Mouse (Mus musculus): ENCODE measurements around the gene Qdpr.

Qdpr gene

GRCm38 (mm10) chr5:45449831-45450716 is at the start of gene Qdpr:
Qdpr (minus strand) TSS chr5:45450236.
- peak; percentile 97 for DNase-seq (ENCODE audit: low spot score)

GRCm38 (mm10) chr5:45497564-45497963 is 47.5 kb upstream of the Qdpr start:
- no peak for DNase-seq (ENCODE audit: low spot score)

DNA sequence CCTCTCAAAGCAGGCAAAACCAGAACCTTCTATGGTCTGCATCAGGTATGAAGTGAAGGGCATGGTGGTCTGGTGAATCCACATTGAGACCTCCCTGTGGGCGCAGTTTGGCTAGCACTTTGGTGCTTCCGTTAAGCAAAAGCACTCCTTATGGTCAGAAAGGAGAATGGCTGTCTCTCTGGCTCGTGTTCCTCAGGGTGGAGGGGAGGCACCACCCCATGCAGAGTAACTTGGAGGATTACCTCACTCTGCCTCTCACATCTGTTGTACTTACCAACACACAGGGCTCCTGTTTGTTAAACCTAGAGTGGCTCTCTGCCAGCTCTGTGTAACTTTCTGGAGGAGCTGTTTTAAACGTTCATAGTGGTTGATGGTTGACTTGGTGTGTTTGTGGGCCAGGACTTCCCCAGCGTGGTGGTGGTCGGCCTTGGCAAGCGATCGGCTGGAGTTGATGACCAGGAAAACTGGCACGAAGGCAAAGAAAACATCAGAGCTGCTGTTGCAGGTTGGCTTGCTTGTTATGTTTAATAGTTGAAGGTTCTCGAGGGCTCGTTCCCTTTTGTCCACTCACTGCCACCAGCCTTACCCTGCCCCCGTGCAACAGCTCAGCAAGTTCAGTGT is 47.0 kb upstream of the Qdpr start:
- DNase-seq (ENCODE audit: low spot score): no peak

DNA sequence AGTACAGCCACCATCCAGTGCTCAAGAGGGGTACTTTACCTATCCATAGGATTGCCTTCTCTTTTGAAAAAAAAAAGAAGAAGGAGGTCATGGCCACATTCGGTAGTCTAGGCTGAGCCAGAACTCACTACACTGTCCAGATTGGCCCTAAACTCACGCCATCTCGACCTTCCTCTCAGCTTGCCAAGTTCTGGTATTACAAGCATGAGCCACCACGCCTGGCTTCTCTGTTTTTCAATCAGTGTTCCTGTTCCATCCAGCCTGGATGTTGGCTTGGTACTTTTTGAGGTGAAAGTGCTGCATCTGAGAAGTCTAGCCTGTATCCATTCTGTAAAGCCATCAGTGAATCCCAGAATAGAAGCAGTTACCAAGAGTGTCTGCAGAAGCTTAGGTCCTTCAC is 46.4 kb upstream of the Qdpr start:
- no peak for DNase-seq (ENCODE audit: low spot score)

- DNase-seq (ENCODE audit: low spot score): no peak
Observed at GRCm38 (mm10) chr5:45496042-45496441, 46.0 kb upstream of the Qdpr start.

DNA sequence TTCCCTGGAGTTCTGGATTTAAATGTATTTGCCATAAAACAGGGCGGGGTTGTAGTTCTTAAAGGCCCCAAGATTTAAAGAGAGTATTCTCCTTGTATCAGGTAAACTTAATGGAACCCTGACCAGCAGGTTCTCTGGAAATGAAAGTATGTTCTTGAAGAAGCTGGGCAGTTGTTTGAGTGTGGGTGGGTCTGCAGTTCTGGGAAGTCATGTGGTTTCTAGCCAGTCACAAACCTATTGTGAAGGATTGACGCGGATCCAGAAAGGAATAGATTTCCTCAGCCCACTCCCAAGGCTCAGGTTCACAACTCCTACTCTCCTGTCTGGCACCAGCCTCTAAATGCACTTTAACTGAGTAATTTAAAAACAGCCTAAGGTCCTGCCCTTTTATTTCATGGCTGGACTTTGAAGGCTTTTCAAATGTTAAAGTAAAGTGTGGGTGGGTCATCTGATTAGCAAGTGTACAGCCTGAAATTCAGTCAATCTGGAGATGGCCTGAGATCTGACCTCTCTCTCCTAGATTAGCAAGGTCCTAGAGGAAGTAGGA is 45.5 kb upstream of the Qdpr start:
- no peak for DNase-seq (ENCODE audit: low spot score)

DNA sequence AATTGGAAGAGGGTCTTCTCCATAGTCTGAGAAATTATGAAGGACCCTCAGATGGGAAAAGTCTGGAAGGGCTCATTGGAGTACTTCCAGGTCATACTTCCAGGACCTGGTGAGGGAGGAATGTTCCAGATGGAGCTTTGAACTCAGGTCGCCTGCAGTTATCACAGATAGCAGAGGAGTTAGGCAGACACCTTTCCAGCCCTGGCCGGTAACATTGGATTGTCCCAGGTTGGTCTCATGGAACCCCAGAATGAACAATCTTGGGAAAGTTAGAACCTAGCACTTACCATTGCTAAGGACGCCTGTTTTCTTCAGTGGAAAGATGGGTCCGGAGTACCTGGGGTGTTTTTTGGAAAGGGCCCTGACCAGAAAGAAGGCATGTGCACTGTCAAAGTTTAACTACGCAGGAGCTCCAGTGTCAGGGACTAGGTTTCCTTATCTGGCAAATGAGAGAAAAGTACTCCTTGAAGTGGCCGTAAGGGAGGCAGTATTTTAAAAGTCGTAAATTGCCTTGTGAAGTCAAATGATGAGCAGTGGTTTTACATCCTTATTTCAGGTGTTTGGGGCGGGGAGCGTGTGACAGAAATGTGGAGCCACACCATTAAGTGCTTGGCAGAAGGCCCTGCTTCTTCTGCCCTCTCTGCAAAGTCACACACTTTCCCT is 44.2 kb upstream of the Qdpr start:
- no peak for DNase-seq (ENCODE audit: low spot score)

DNA sequence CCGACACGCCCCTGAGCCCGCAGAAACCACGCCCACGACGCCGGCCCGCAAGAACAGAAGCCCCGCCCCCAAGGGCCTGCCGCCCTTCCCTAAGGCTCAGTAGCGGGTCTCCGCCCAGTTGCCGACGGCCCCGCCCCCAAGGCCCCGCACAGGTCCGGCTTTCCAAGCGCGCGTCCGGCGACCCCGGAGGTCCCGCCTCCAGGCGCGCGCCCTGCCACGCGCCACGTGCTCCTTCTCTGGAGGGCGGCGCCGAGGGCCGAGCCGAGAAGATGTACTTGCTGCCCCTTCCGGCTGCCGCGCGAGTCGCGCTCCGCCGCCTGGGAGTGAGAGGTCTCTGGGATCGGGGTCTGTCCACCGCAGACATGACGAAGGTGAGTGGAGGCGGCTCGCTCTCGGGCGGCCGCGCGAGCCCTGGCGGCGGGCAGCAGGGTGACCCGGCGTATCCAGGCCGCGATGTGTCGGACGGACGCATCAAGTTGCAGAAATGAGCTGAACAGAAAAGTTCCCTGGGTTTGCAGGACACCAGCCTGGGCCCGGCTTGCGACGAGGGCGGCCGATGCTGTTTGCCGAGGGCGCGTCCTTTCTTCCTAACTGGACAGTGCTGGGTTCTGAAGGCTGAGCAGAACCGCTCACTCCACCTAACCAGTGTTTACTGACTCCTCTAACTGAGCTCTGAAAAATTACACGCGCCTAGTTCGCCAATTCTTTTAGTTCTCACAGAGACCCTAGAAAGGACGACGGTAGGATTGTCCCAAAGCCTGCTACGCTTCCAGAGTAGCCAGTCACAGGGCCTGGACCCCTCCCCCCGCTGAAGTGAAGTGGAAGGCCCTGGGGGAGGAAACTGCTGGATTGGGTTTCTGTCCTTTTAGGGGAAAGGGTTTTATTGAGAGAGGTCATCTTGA is 43.4 kb upstream of the Qdpr start, which contains the start of gene Lap3:
Lap3 (plus strand) TSS at position 184 of the 902 bp plus-strand sequence.
- peak; percentile 100 for DNase-seq (ENCODE audit: low spot score)

- DNase-seq (ENCODE audit: low spot score): no peak
Observed at GRCm38 (mm10) chr5:45491776-45492175, 41.7 kb upstream of the Qdpr start.

GRCm38 (mm10) chr5:45483654-45484053 is 33.6 kb upstream of the Qdpr start:
- DNase-seq (ENCODE audit: low spot score): no peak

- no peak for DNase-seq (ENCODE audit: low spot score)
Observed at GRCm38 (mm10) chr5:45482607-45483006, 32.6 kb upstream of the Qdpr start.

DNA sequence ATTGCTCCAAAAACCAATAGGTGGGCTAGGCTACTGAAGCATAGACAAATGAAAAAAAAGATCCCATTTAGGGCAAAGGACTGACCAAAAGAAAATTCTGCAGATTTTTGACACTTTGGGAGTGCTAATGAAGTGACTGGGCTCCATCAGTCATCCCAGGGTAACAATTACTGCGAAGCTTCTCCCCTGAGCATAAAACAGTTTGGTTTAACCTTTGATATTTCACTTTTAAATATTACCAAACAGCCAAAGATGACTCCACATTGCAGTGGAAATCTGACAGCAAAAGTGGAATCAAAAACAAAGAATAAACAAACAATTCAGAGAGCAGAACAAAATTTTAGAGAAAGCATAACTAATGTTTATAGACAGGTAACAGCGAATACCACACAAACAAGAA is 31.1 kb upstream of the Qdpr start:
- no peak for DNase-seq (ENCODE audit: low spot score)

DNA sequence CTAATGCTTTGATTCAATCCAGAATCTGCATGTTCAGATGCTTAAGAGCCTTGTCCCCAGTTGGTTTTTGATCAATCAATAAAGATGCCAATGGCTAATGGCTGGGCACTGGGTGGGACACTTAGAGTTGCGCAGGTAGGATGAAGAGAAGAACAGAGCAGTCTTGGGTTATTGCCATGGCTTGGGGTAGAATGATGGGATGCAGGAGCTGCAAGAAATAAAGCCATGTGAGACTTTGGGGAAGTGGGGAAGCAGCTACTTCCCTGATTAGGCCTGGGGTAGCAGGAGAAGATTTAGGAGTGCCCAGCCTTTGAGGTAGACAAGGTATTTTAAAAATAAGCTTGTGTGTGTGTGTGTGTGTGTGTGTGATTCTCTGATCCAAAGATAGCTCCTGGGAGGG is 30.0 kb upstream of the Qdpr start:
- DNase-seq (ENCODE audit: low spot score): no peak

DNA sequence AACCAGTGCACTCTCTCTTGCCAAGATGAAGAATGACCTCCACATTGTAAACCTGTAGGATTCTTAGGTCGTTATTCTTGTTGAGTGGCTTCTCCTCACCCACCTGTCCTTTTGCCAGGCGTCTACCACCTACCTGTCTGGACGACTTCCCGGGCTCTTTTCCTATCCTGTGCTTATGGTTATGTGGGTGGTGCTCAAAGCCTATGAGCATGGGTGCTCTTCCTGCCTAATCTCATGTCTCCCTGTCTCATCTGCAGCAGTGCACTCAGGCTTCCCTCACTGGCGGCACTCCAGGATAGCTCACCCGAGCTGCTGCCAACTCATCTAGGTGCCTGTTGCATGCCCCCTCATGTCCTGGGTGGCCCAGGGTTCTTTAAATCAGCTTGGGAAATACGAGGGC is 27.6 kb upstream of the Qdpr start:
- no peak for DNase-seq (ENCODE audit: low spot score)

DNA sequence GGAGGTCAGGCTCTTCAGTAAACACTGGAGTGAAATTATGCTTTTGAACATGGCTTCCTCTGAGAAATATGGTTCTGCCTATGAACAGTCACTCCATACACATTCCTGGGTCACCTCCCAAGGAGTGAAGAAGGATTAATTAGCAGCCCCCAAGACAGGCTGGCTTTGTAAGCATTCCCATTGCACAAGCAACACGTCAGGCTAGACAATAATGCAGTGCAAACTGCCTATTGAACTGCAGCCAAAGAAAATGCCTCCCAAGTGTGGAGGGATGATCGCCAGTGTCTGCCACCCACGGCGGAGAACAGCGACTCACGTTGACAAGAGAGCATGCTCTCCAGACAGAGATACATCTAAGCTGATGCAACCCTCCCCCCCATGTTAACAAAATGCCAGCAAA is 26.3 kb upstream of the Qdpr start:
- DNase-seq (ENCODE audit: low spot score): no peak

- DNase-seq (ENCODE audit: low spot score): no peak
Observed at GRCm38 (mm10) chr5:45475771-45476170, 25.7 kb upstream of the Qdpr start.

DNA sequence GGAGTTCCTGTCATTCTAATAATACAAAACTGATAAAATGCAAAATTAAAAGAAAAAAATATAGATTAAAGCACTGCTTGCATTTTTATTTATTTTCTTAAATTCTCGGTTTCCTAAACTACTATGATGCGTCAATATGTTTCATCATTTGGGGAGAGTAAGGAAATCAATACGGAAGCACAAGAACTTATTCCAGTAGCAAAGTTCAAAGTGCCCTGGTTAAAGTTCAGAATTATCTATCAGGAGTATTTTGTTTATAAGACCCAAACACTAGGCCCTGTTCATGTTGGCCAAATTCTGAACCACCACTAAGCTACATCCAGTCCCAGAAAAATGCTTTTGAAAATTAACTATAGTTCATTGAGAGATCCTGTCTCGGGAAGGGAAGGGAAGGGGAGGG is 24.7 kb upstream of the Qdpr start:
- DNase-seq (ENCODE audit: low spot score): no peak

GRCm38 (mm10) chr5:45474215-45474614 is 24.2 kb upstream of the Qdpr start:
- peak; percentile 44 for DNase-seq (ENCODE audit: low spot score)

GRCm38 (mm10) chr5:45473521-45473920 is 23.5 kb upstream of the Qdpr start:
- no peak for DNase-seq (ENCODE audit: low spot score)

- no peak for DNase-seq (ENCODE audit: low spot score)
Observed at GRCm38 (mm10) chr5:45472880-45473450, 22.9 kb upstream of the Qdpr start.

- no peak for DNase-seq (ENCODE audit: low spot score)
Observed at GRCm38 (mm10) chr5:45454456-45454855, 4.4 kb upstream of the Qdpr start.
